Mouse (Mus musculus): ENCODE measurements at regions not wholly inside any gene's neighbourhood (a gene's known extent, or its start where the extent isn't known, plus 50 kb on each side); places are given as distances from the start of the nearest gene placed in this dataset.

DNA sequence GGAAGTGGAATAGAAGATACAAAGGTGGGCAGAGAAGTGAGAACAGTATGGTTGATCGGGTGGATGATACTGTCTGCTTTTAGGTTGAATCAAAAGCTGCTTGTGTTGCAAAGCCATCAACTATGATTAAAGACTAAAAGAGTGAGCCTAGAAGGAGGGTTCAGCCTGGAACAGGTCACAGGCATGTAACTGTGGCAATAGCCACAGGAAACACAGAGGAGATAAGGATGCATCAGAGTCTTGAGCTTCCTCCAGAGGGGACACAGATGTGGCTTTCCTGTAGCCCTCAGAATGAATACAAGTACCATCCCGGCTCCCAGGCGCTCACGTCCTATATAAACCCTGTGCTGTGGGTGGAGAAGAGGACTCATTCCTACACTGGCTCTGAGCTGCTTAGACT, 180.9 kb downstream of the Fam49a start:
- no peak for ATAC-seq (ENCODE audit: low FRiP score, low read depth)
- no peak overlapping the region for H3K4me2 ChIP-seq (replicated peaks)

DNA sequence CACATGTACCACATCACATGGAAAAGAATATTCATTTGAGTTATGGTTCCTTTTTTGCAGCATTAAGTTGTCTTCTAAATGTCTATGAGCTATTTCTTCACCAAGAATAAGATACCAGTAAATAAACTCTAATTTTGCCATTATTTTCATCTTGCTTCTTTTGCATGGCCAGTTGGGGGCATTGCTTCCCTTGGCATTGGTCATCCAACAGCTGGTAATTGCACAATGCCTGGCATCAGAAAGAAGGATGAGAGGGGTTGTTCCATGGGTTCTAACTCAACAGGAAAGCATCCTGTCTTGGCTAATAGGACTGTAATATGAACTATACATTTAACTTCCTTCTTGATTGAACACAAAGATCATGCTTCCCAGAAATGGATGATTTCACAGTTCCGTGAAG, 174.4 kb downstream of the Fam49a start:
- Histone ChIP-seq H3K4me1 (no peaks in the 10 kb centered on the region), H3K27me3 (no peaks in the 10 kb centered on the region), H3K27ac (no peak overlapping the region), H3K4me2 (replicated peaks) (no peak overlapping the region), H3K36me3 (no peaks in the 10 kb centered on the region), H3K4me3 (no peak overlapping the region), H3K9ac (no peak overlapping the region), H3K9me3 (no peaks in the 10 kb centered on the region)
- no peak for ATAC-seq (ENCODE audit: low FRiP score, low read depth)
- WGBS, result 88% methylated on average over 1 of the region's 1 CpGs

More for the DNA sequence above, 180.9 kb downstream of the Fam49a start:
- Histone ChIP-seq H3K9ac (no peak overlapping the region), H3K4me3 (no peak overlapping the region), H3K4me1 (peaks cover 18% of the 10 kb centered on the region), H3K36me3 (no peaks in the 10 kb centered on the region), H3K27ac (no peak overlapping the region), H3K27me3 (no peaks in the 10 kb centered on the region), H3K9me3 (no peaks in the 10 kb centered on the region)
- WGBS, result 95% methylated on average over 4 of the region's 4 CpGs

DNA sequence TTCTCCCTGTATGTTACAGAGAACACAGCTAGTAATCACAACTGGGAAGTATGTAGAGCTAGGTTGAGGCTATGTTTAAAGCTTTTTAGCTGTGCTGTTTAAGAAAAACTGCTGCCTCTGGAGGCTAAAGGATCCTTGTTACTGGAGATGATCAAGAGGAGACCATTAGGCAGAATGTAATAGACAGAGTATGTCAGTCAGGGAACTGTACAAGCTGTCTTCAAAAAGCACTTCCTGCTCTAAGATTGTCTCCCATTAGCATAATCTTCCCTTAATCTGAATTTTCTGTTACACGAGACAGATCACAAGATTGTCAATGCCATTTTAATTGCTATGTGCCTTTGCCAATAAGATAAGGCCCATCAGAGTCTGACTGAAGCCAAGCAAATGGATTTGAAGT, 170.7 kb downstream of the Fam49a start:
- H3K9ac ChIP-seq, result no peak overlapping the region
- H3K27ac ChIP-seq, result no peak overlapping the region
- H3K36me3 ChIP-seq, result no peaks in the 10 kb centered on the region
- H3K4me2 ChIP-seq (replicated peaks), result no peak overlapping the region
- no peaks in the 10 kb centered on the region for H3K27me3 ChIP-seq
- WGBS, result 70% methylated on average over 1 of the region's 1 CpGs
- H3K4me1 ChIP-seq, result no peaks in the 10 kb centered on the region
- no peaks in the 10 kb centered on the region for H3K9me3 ChIP-seq
- no peak for ATAC-seq (ENCODE audit: low FRiP score, low read depth)
- H3K4me3 ChIP-seq, result no peak overlapping the region

All from limb, embryonic 13.5 days (tissue).